ENCODE assay signal across 8 mouse cellular contexts in genomic region chr6:54038866-54039265, GRCm38 (mm10). TPM values are rescaled to one million over a fixed set of nuclear protein-coding genes. Genes with fewer than 3 reads are reported as not detected.
DNase-seq lines count a peak whose midpoint lies in the region; ATAC-seq and TF ChIP-seq lines count a peak whose summit lies in the region.

No protein-coding gene starts in this region.

- H3K9ac ChIP-seq in heart, adult 2 months (ENCODE audit: low read depth, low read length) = peak overlapping the region; percentile 3; the same call in 1 of the 2 replicates
- H3K9ac ChIP-seq in forebrain, embryonic 14.5 days (ENCODE audit: low read length) = peak overlapping the region; percentile 98
- H3K9ac ChIP-seq in liver, embryonic 14.5 days (replicated peaks) = no peak overlapping the region

- peaks cover 5% of the 10 kb centered on the region; the same call in 1 of the 2 replicates for H3K4me1 ChIP-seq in heart, adult 2 months (ENCODE audit: control insufficient read depth, insufficient read depth, low read length)
- peaks cover 20% of the 10 kb centered on the region for H3K4me1 ChIP-seq in forebrain, embryonic 14.5 days (ENCODE audit: control insufficient read depth, insufficient read depth, low read length)
- peaks cover 0 to 5% of the 10 kb centered on the region in 2 experiments; a peak in 1 of 4 replicates for H3K4me1 ChIP-seq in liver, embryonic 14.5 days (replicated peaks; ENCODE audit: control insufficient read depth in 2 of 2, insufficient read depth in 2 of 2, low read length in 1 of 2)

- 33% methylated on average over 10 of the region's 10 CpGs for WGBS in heart, adult 2 months
- 8% methylated on average over 10 of the region's 10 CpGs for WGBS in forebrain, embryonic 14.5 days
- WGBS in liver, embryonic 14.5 days (ENCODE audit: insufficient replicate concordance) = 17% methylated on average over 10 of the region's 10 CpGs

- H3K79me3 ChIP-seq in C2C12 (ENCODE audit: low read depth) = no peaks in the 10 kb centered on the region

- H3ac ChIP-seq in C2C12 (ENCODE audit: control insufficient read depth, insufficient read length, low read depth) = no peak overlapping the region

- TF ChIP-seq CTCF in heart, adult 2 months (IDR thresholded peaks at IDR 0.05) = no peak
- TF ChIP-seq CTCF in C2C12 (IDR thresholded peaks at IDR 0.05; ENCODE audit: control insufficient read depth, insufficient read depth, insufficient read length) = no peak
- TF ChIP-seq CTCF in liver, embryonic 14.5 days (IDR thresholded peaks at IDR 0.05; ENCODE audit: low read depth) = no peak

- no peak for TF ChIP-seq POLR2A in heart, adult 2 months (IDR thresholded peaks at IDR 0.05; ENCODE audit: insufficient read depth, low read depth, low read length)

- peak overlapping the region; percentile 77 for H3K27ac ChIP-seq in heart, adult 2 months
- peak overlapping the region; percentile 99 for H3K27ac ChIP-seq in forebrain, embryonic 14.5 days (ENCODE audit: low read depth, low read length)
- no peak overlapping the region for H3K27ac ChIP-seq in liver, embryonic 14.5 days

- no peak for DNase-seq in heart, adult 2 months
- no peak for DNase-seq in heart, postnatal 4 days
- no peak for DNase-seq in forebrain, embryonic 14.5 days (ENCODE audit: low spot score)
- DNase-seq in liver, embryonic 14.5 days (ENCODE audit: low read depth in 3 of 3, low spot score in 3 of 3) = no peak
- DNase-seq in thymus, postnatal 36 days = no peak
- no peak for DNase-seq in urinary bladder, adult 2 months (ENCODE audit: low spot score)
- DNase-seq in B cell, adult 2 months = no peak

- peaks cover 4% of the 10 kb centered on the region; the same call in 1 of the 2 replicates for H3K27me3 ChIP-seq in heart, adult 2 months (ENCODE audit: control insufficient read depth, insufficient read depth, low read length)
- no peaks in the 10 kb centered on the region for H3K27me3 ChIP-seq in C2C12 (ENCODE audit: control insufficient read depth, insufficient read depth, insufficient read length)
- H3K27me3 ChIP-seq in forebrain, embryonic 14.5 days (replicated peaks; ENCODE audit: control insufficient read depth, insufficient read depth, low read length) = 0 out of 2 replicates have a peak, but pooled peaks cover 2% of the 10 kb centered on the region
- H3K27me3 ChIP-seq in liver, embryonic 14.5 days (ENCODE audit: control insufficient read depth, insufficient read depth, low read length) = peaks cover 23% of the 10 kb centered on the region

- H3K79me2 ChIP-seq in heart, adult 2 months (replicated peaks; ENCODE audit: control insufficient read depth, insufficient read depth, low read length) = no peaks in the 10 kb centered on the region
- no peaks in the 10 kb centered on the region for H3K79me2 ChIP-seq in C2C12 (ENCODE audit: control insufficient read depth, insufficient read depth)

- H3K9me3 ChIP-seq in forebrain, embryonic 14.5 days (replicated peaks; ENCODE audit: control insufficient read depth, low read length) = no peaks in the 10 kb centered on the region
- H3K9me3 ChIP-seq in liver, embryonic 14.5 days (ENCODE audit: control insufficient read depth, low read length) = no peaks in the 10 kb centered on the region

- H3K36me3 ChIP-seq in heart, adult 2 months (ENCODE audit: control insufficient read depth, insufficient read depth, low read length) = no peaks in the 10 kb centered on the region
- no peaks in the 10 kb centered on the region for H3K36me3 ChIP-seq in C2C12 (ENCODE audit: control insufficient read depth, insufficient read depth)
- no peaks in the 10 kb centered on the region for H3K36me3 ChIP-seq in forebrain, embryonic 14.5 days (ENCODE audit: control insufficient read depth, insufficient read depth, low read length)
- no peaks in the 10 kb centered on the region for H3K36me3 ChIP-seq in liver, embryonic 14.5 days (replicated peaks; ENCODE audit: control insufficient read depth, insufficient read depth, low read depth)

- no peak for ATAC-seq in forebrain, embryonic 14.5 days
- ATAC-seq in liver, embryonic 14.5 days (ENCODE audit: insufficient read depth) = no peak

- intact Hi-C loops in heart, adult 2 months (cut with DNase I) = loop anchor here (10.0 kb wide), 1 partner anchor 254 kb away; no protein-coding TSS in a partner anchor

- H3K4me3 ChIP-seq in heart, adult 2 months = peak overlapping the region; percentile 78
- peak overlapping the region; percentile 34 for H3K4me3 ChIP-seq in C2C12 (ENCODE audit: insufficient read depth, poor library complexity, severe bottlenecking)
- H3K4me3 ChIP-seq in forebrain, embryonic 14.5 days (ENCODE audit: low read depth, low read length) = peak overlapping the region; percentile 77
- 0 out of 4 replicates have a peak overlapping the region, but pooled peaks of 1 of the 2 experiments have one; percentile 15 for H3K4me3 ChIP-seq in liver, embryonic 14.5 days (ENCODE audit: insufficient read depth in 1 of 2, low read depth in 2 of 2, low read length in 2 of 2)

- TF ChIP-seq EP300 in heart, adult 2 months (IDR thresholded peaks at IDR 0.05; ENCODE audit: insufficient read depth, low read depth, low read length) = no peak
- TF ChIP-seq EP300 in liver, embryonic 14.5 days (IDR thresholded peaks at IDR 0.05; ENCODE audit: low read depth) = no peak

- peak overlapping the region; percentile 81 for H3K4me2 ChIP-seq in forebrain, embryonic 14.5 days (ENCODE audit: low read length)
- H3K4me2 ChIP-seq in liver, embryonic 14.5 days (ENCODE audit: low read depth) = peak overlapping the region; percentile 51

TF ChIP-seq in C2C12, 6 proteins besides CTCF, POLR2A, EP300 and RAD21:
- TF ChIP-seq USF1 (IDR thresholded peaks at IDR 0.05; ENCODE audit: low read depth) = no peak
- TF ChIP-seq MYOD1 (IDR thresholded peaks at IDR 0.05; ENCODE audit: control insufficient read depth, insufficient read length, low read depth) = no peak
- TF ChIP-seq CEBPB (IDR thresholded peaks at IDR 0.05; ENCODE audit: low read depth) = no peak
- TF ChIP-seq FOSL1 (IDR thresholded peaks at IDR 0.05; ENCODE audit: insufficient read depth, low read length, poor library complexity, severe bottlenecking) = no peak
- TF ChIP-seq MYOG (IDR thresholded peaks at IDR 0.05; ENCODE audit: control insufficient read depth, extremely low read depth, insufficient read length) = no peak
- TF ChIP-seq MAX (IDR thresholded peaks at IDR 0.05) = no peak

RNA-seq across cellular contexts. Expression of gene Chn2, which starts 0.5 kb away (rescaled TPM):
- 1 to 10 TPM; 2.0 to 2.3 TPM for total RNA-seq in heart, adult 2 months (2021)
- 2.3 and 3.4 TPM in 2 replicates for polyA plus RNA-seq in heart, adult 2 months (2012; rRNA removed)
- total RNA-seq in heart, postnatal 4 days (2021) = 1 to 10 TPM; 5.4 to 6.2 TPM
- polyA plus RNA-seq in C2C12 (2012; fragmentation: generic; extraction: Trizol) = 6.4 TPM
- 43.6 and 45.9 TPM in 2 replicates for polyA plus RNA-seq in forebrain, embryonic 14.5 days (2014; fragmentation: Nextera tagmentation; extraction: Ambion mirVana)
- 1.3 and 1.7 TPM in 2 replicates for polyA plus RNA-seq in liver, embryonic 14.5 days (2012; rRNA removed)
- polyA plus RNA-seq in liver, embryonic 14.5 days (2014; fragmentation: Nextera tagmentation; extraction: Ambion mirVana) = 4.2 and 4.3 TPM in 2 replicates
- polyA plus RNA-seq in urinary bladder, adult 2 months (2012; rRNA removed) = 17.2 and 22.0 TPM in 2 replicates
